Mouse (Mus musculus) MEL (cell line): ENCODE data around the gene Hoxa3. TPM values are rescaled to one million over a fixed set of nuclear protein-coding genes. Genes with fewer than 3 reads are reported as not detected.

ENCODE experiments used
- DNase-seq: peaks from one replicate; pipeline ENCODE4 v3.0.0; 2011; ENCODE audit warnings: low read depth, low spot score
- H3K27ac ChIP-seq: 2 replicates; pipeline ENCODE4 v1.5.1; 2012; ENCODE audit warnings: low read depth, mild to moderate bottlenecking, control low read depth, low read length, moderate library complexity; ENCODE audit not compliant: control insufficient read depth
- H3K27me3 ChIP-seq, 2 experiments: fragments of 150-350 bp in 1 of 2; sonication (generic) in 1 of 2; 2 replicates each; pipeline ENCODE4 v1.6.1; 2012; ENCODE audit warnings: low read length in 2 of 2, mild to moderate bottlenecking in 2 of 2, improper control_type of control experiment in 1 of 2, moderate library complexity in 1 of 2; ENCODE audit not compliant: insufficient read depth in 2 of 2, control insufficient read depth in 1 of 2
- H3K36me3 ChIP-seq, 2 experiments: 2 replicates each; pipeline ENCODE4 v1.6.1; 2012 to 2014; ENCODE audit warnings: low read length in 2 of 2, improper control_type of control experiment in 1 of 2, inconsistent platforms in 1 of 2, mild to moderate bottlenecking in 1 of 2; ENCODE audit not compliant: insufficient read depth in 2 of 2, control insufficient read depth in 1 of 2
- H3K4me1 ChIP-seq, 2 experiments: fragments of 150-350 bp in 1 of 2; sonication (generic) in 1 of 2; 2 replicates each; pipeline ENCODE4 v1.6.1; 2012; ENCODE audit warnings: low read length in 2 of 2, improper control_type of control experiment in 1 of 2, mild to moderate bottlenecking in 1 of 2; ENCODE audit not compliant: insufficient read depth in 2 of 2, control insufficient read depth in 1 of 2
- H3K4me3 ChIP-seq, 2 experiments: fragments of 150-350 bp in 1 of 2; sonication (generic) in 1 of 2; 2 replicates each; pipeline ENCODE4 v1.5.1; 2012; ENCODE audit warnings: low read depth in 2 of 2, low read length in 2 of 2, mild to moderate bottlenecking in 2 of 2, moderate library complexity in 2 of 2, control low read depth in 1 of 2, improper control_type of control experiment in 1 of 2; ENCODE audit not compliant: control insufficient read depth in 1 of 2, insufficient read depth in 1 of 2
- H3K79me2 ChIP-seq: 2 replicates; pipeline ENCODE4 v1.6.1; 2012; ENCODE audit warnings: mild to moderate bottlenecking, low read length, moderate library complexity; ENCODE audit not compliant: control insufficient read depth, poor library complexity, insufficient read depth
- H3K9ac ChIP-seq: 2 replicates; pipeline ENCODE4 v1.6.1; 2012; ENCODE audit warnings: low read depth, mild to moderate bottlenecking, control low read depth, low read length, moderate library complexity; ENCODE audit not compliant: control insufficient read depth, poor library complexity, severe bottlenecking
- H3K9me3 ChIP-seq: fragments of 150-350 bp; sonication (generic); replicated peaks from 2 replicates; pipeline ENCODE4 v1.6.1; 2012; ENCODE audit warnings: mild to moderate bottlenecking, low read length, improper control_type of control experiment, moderate library complexity; ENCODE audit not compliant: insufficient read depth
- BHLHE40 ChIP-seq: IDR thresholded peaks from 2 replicates; pipeline ENCODE4 v1.6.1; 2012; ENCODE audit warnings: low read depth, mild to moderate bottlenecking, inconsistent platforms, low read length, improper control_type of control experiment, borderline replicate concordance
- CHD1 ChIP-seq: IDR thresholded peaks from 2 replicates; pipeline ENCODE4 v1.6.1; 2012; ENCODE audit warnings: low read depth, mild to moderate bottlenecking, inconsistent platforms, low read length, improper control_type of control experiment
- CTCF ChIP-seq, 3 experiments: IDR thresholded peaks in 2 of 3; conservative IDR thresholded peaks in 1 of 3; 2 replicates each; pipeline ENCODE4 v1.5.1; 2011 to 2012; ENCODE audit warnings: low read length in 3 of 3, low read depth in 2 of 3, mild to moderate bottlenecking in 2 of 3, improper control_type of control experiment in 1 of 3, inconsistent platforms in 1 of 3, mixed read lengths in 1 of 3, moderate library complexity in 1 of 3; ENCODE audit not compliant: control insufficient read depth in 1 of 3, insufficient read depth in 1 of 3, poor library complexity in 1 of 3, severe bottlenecking in 1 of 3
- EP300 ChIP-seq, 2 experiments: IDR thresholded peaks; 2 replicates each; pipeline ENCODE4 v1.6.1; 2011; ENCODE audit warnings: improper control_type of control experiment in 2 of 2, low read length in 2 of 2, low read depth in 1 of 2, mild to moderate bottlenecking in 1 of 2
- GABPA ChIP-seq: IDR thresholded peaks from 2 replicates; pipeline ENCODE4 v1.6.1; 2012; ENCODE audit warnings: low read depth, mild to moderate bottlenecking, inconsistent platforms, low read length, improper control_type of control experiment, moderate library complexity
- KAT2A ChIP-seq: conservative IDR thresholded peaks from 2 replicates; pipeline ENCODE4 v1.6.1; 2012; ENCODE audit warnings: low read depth, low read length, improper control_type of control experiment, inconsistent platforms
- MAX ChIP-seq: IDR thresholded peaks from 2 replicates; pipeline ENCODE4 v1.6.1; 2011; ENCODE audit warnings: low read length, improper control_type of control experiment
- MAZ ChIP-seq: IDR thresholded peaks from 2 replicates; pipeline ENCODE4 v1.6.1; 2012; ENCODE audit warnings: low read depth, mild to moderate bottlenecking, inconsistent platforms, low read length, improper control_type of control experiment
- MEF2A ChIP-seq: IDR thresholded peaks from 2 replicates; pipeline ENCODE4 v1.6.1; 2014; ENCODE audit warnings: low read depth, mild to moderate bottlenecking, inconsistent platforms, low read length, improper control_type of control experiment; ENCODE audit not compliant: poor library complexity, insufficient replicate concordance, severe bottlenecking; ENCODE audit errors: extremely low read depth
- MXI1 ChIP-seq: IDR thresholded peaks from 2 replicates; pipeline ENCODE4 v1.6.1; 2011; ENCODE audit warnings: mild to moderate bottlenecking, low read depth, low read length, improper control_type of control experiment
- MYB ChIP-seq: IDR thresholded peaks from 2 replicates; pipeline ENCODE4 v1.6.1; 2011; ENCODE audit warnings: mild to moderate bottlenecking, low read depth, low read length, improper control_type of control experiment
- NRF1 ChIP-seq: IDR thresholded peaks from 2 replicates; pipeline ENCODE4 v1.6.1; 2014; ENCODE audit warnings: low read depth, mild to moderate bottlenecking, inconsistent platforms, low read length, improper control_type of control experiment, moderate library complexity; ENCODE audit not compliant: poor library complexity, insufficient read depth, severe bottlenecking
- RAD21 ChIP-seq: IDR thresholded peaks from 2 replicates; pipeline ENCODE4 v1.6.1; 2011; ENCODE audit warnings: mild to moderate bottlenecking, low read depth, low read length, improper control_type of control experiment
- RCOR1 ChIP-seq: IDR thresholded peaks from 2 replicates; pipeline ENCODE4 v1.6.1; 2012; ENCODE audit warnings: low read depth, mild to moderate bottlenecking, inconsistent platforms, low read length, improper control_type of control experiment
- TAL1 ChIP-seq: IDR thresholded peaks from 2 replicates; pipeline ENCODE4 v1.6.1; 2012; ENCODE audit warnings: mild to moderate bottlenecking, inconsistent platforms, low read length, moderate library complexity, mixed read lengths
- TCF12 ChIP-seq: IDR thresholded peaks from 2 replicates; pipeline ENCODE4 v1.6.1; 2014; ENCODE audit warnings: low read depth, mild to moderate bottlenecking, inconsistent platforms, low read length, improper control_type of control experiment, moderate library complexity
- USF2 ChIP-seq, 2 experiments: IDR thresholded peaks; 2 replicates each; pipeline ENCODE4 v1.6.1; 2011 to 2012; ENCODE audit warnings: improper control_type of control experiment in 2 of 2, low read length in 2 of 2, borderline replicate concordance in 1 of 2, inconsistent platforms in 1 of 2, low read depth in 1 of 2, mild to moderate bottlenecking in 1 of 2; ENCODE audit not compliant: insufficient read depth in 1 of 2
- ZC3H11A ChIP-seq: IDR thresholded peaks from 2 replicates; pipeline ENCODE4 v1.6.1; 2012; ENCODE audit warnings: low read depth, mild to moderate bottlenecking, inconsistent platforms, low read length, improper control_type of control experiment
- ZMIZ1 ChIP-seq: IDR thresholded peaks from 2 replicates; pipeline ENCODE4 v1.6.1; 2012; ENCODE audit warnings: low read depth, mild to moderate bottlenecking, inconsistent platforms, low read length, improper control_type of control experiment, moderate library complexity
- ZNF384 ChIP-seq: IDR thresholded peaks from 2 replicates; pipeline ENCODE4 v1.6.1; 2012; ENCODE audit warnings: low read depth, mild to moderate bottlenecking, inconsistent platforms, low read length, improper control_type of control experiment
- polyA plus RNA-seq, 2 experiments: library from polyadenylated mRNA; stranded (reverse) in 1 of 2; unstranded in 1 of 2; fragments of >175 nt in 1 of 2; fragments of >200 nt in 1 of 2; gene quantifications; 2 replicates each; pipeline versions ENCODE4 v1.2.1 to v1.2.4; 2012; ENCODE audit warnings: low replicate concordance in 2 of 2, low read depth in 1 of 2; ENCODE audit not compliant: insufficient read length in 2 of 2, insufficient read depth in 1 of 2, missing spikeins in 1 of 2
- total RNA-seq: library from RNA; depleted of rRNA; stranded (reverse); fragments of 300-350 nt; gene quantifications from 2 replicates; pipeline ENCODE4 v1.2.3, GENCODE M21; 2012

Hoxa3 gene
- total and polyA plus RNA-seq, 3 experiments: not detected

DNA sequence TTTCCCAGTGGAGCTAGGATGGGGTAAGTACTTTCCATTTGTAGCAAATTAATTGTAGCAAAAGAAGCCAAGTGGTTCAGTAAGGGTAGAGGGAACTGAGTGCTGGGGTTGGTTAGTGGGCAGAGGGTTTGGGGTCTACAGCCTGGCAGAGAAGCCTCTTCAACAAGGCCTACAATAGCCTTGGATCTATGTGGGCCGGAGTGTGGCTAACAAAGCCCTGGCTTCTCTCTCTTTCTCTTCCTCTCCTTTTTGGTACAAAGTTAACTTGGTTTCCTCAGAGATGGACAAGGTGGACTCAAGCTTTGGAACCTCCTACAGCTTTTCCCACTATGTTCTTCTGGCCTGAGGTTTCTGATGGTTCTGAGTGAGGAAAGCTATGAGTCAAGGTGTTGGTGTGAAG is 11.9 kb downstream of the Hoxa3 start:
- no peak overlapping the region for H3K9ac ChIP-seq
- H3K4me1 ChIP-seq: no peaks in the 10 kb centered on the region
- no peak overlapping the region for H3K4me3 ChIP-seq
- DNase-seq: no peak
- TF ChIP-seq TAL1 (no peak), CHD1 (no peak), ZC3H11A (no peak), USF2 (IDR thresholded peaks at IDR 0.05; ENCODE audit: borderline replicate concordance in 1 of 2, insufficient read depth in 1 of 2, low read depth in 1 of 2, low read length in 2 of 2) (no peak), TCF12 (no peak), RCOR1 (no peak), MAX (no peak), KAT2A (no peak), GABPA (no peak), MXI1 (no peak), BHLHE40 (no peak), MYB (no peak), RAD21 (no peak), CTCF (IDR thresholded peaks at IDR 0.05 in 2 of 3, conservative IDR thresholded peaks at IDR 0.05 in 1 of 3; ENCODE audit: control insufficient read depth in 1 of 3, insufficient read depth in 1 of 3, low read depth in 2 of 3, low read length in 3 of 3, poor library complexity in 1 of 3, severe bottlenecking in 1 of 3) (no peak), EP300 (IDR thresholded peaks at IDR 0.05; ENCODE audit: low read depth in 1 of 2, low read length in 2 of 2) (no peak), ZMIZ1 (no peak), MEF2A (no peak), ZNF384 (no peak), MAZ (no peak), NRF1 (no peak)
- no peaks in the 10 kb centered on the region for H3K36me3 ChIP-seq
- no peaks in the 10 kb centered on the region for H3K27me3 ChIP-seq
- no peak overlapping the region for H3K27ac ChIP-seq
- H3K79me2 ChIP-seq: no peaks in the 10 kb centered on the region; the same call in 1 of the 2 replicates
- H3K9me3 ChIP-seq: no peaks in the 10 kb centered on the region

GRCm38 (mm10) chr6:52200751-52201250 is 12.3 kb downstream of the Hoxa3 start:
- Histone ChIP-seq H3K4me3 (no peak overlapping the region), H3K36me3 (no peaks in the 10 kb centered on the region), H3K9ac (no peak overlapping the region), H3K79me2 (no peaks in the 10 kb centered on the region; the same call in 1 of the 2 replicates), H3K27me3 (no peaks in the 10 kb centered on the region), H3K27ac (no peak overlapping the region), H3K4me1 (no peaks in the 10 kb centered on the region), H3K9me3 (no peaks in the 10 kb centered on the region)
- TF ChIP-seq MXI1: no peak
- no peak for DNase-seq
